19 mouse cellular contexts compared by ENCODE assay signal in the genomic region with DNA sequence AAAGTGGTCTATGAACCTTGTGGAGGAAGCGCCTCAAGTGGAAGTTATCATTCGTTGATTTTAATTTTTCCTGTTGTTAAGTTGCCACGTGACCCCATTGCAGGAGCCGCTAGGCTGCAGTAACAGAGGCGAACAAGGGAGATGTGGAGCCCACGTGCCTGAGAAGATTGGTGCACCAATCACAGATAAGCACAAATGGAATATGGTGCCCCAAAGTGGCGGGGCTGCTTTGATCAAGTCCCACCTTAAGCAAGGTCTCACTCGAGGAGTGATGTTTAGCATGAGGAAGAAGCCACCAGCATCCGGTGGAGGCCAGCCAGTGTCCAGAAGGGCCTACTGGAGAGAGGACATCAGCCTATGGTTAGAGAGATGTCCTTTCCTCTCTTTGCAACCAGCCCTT. TPM values are rescaled to one million over a fixed set of nuclear protein-coding genes. Genes with fewer than 3 reads are reported as not detected.
A peak's percentile ranks its signal among the peaks of the same experiment; 100 is the strongest.
DNase-seq lines count a peak whose midpoint lies in the region; ATAC-seq and TF ChIP-seq lines count a peak whose summit lies in the region.
"Had no signal": no experiment of that assay in that cellular context is flagged by ENCODE, and none has a peak within 500 bp of the region (broad histone marks: within the 10 kb centered on the region; RNA-seq: fewer than 3 reads in every experiment).

No protein-coding gene starts in this region.

- peak overlapping the region; percentile 42 for H3K27ac ChIP-seq in ES-Bruce4 (ENCODE audit: insufficient read depth, low read length)
- peak overlapping the region; percentile 75; the same call in 1 of the 2 replicates for H3K27ac ChIP-seq in ES-E14 (ENCODE audit: insufficient read depth, low read depth, low read length, poor library complexity, severe bottlenecking)
- no peak overlapping the region for H3K27ac ChIP-seq in intestine, postnatal 0 days (ENCODE audit: low read depth, low read length)
- H3K27ac ChIP-seq: embryonic facial prominence, embryonic 10.5 days; embryonic facial prominence, embryonic 12.5 days; forebrain, embryonic 13.5 days; forebrain, embryonic 15.5 days had no signal

- no peak for TF ChIP-seq POLR2A in ES-Bruce4 (IDR thresholded peaks at IDR 0.05; ENCODE audit: insufficient read depth, low read length)

- TF ChIP-seq EP300 in ES-Bruce4 (IDR thresholded peaks at IDR 0.05; ENCODE audit: insufficient read depth, low read depth, low read length): no peak

- in situ Hi-C loops in ES-E14 (cut with MboI; ENCODE audit: low sequenced_read_pairs in 2 of 2, unreplicated experiment in 2 of 2): no loop called here

- H3K9me3 ChIP-seq in E14TG2a.4 (ENCODE audit: low read length) (no peaks in the 10 kb centered on the region), ES-Bruce4 (replicated peaks; ENCODE audit: control insufficient read depth, insufficient read depth, low read length, poor library complexity, severe bottlenecking) (no peaks in the 10 kb centered on the region), ES-E14 (ENCODE audit: control insufficient read depth, insufficient read depth, low read depth, low read length) (no peaks in the 10 kb centered on the region)
- H3K9me3 ChIP-seq in intestine, postnatal 0 days (ENCODE audit: control insufficient read depth): no peaks in the 10 kb centered on the region
- H3K9me3 ChIP-seq: embryonic facial prominence, embryonic 10.5 days; embryonic facial prominence, embryonic 12.5 days; forebrain, embryonic 13.5 days; forebrain, embryonic 15.5 days had no signal

- H3K9ac ChIP-seq in ES-Bruce4 (ENCODE audit: low read depth, poor library complexity, severe bottlenecking) (no peak overlapping the region), ES-E14 (ENCODE audit: insufficient read depth, low read depth, low read length, poor library complexity, severe bottlenecking) (peak overlapping the region; percentile 41; the same call in 1 of the 2 replicates)
- no peak overlapping the region for H3K9ac ChIP-seq in intestine, postnatal 0 days (ENCODE audit: low read depth, low read length)
- H3K9ac ChIP-seq: embryonic facial prominence, embryonic 12.5 days; forebrain, embryonic 13.5 days; forebrain, embryonic 15.5 days had no signal

- H3K27me3 ChIP-seq in E14TG2a.4 (ENCODE audit: insufficient read depth, low read length): no peaks in the 10 kb centered on the region
- H3K27me3 ChIP-seq in ES-Bruce4 (ENCODE audit: control insufficient read depth, insufficient read depth, low read length, poor library complexity, severe bottlenecking): no peaks in the 10 kb centered on the region
- H3K27me3 ChIP-seq in intestine, postnatal 0 days (replicated peaks; ENCODE audit: control insufficient read depth, insufficient read depth, low read length): no peaks in the 10 kb centered on the region
- H3K27me3 ChIP-seq: embryonic facial prominence, embryonic 12.5 days had no signal

- peaks cover 80% of the 10 kb centered on the region for H3K4me1 ChIP-seq in E14TG2a.4 (replicated peaks; ENCODE audit: low read depth, low read length)
- no peaks in the 10 kb centered on the region for H3K4me1 ChIP-seq in ES-Bruce4 (ENCODE audit: control insufficient read depth, insufficient read depth, low read length)
- peaks cover 1 to 30% of the 10 kb centered on the region in 2 experiments; a peak in 3 of 4 replicates for H3K4me1 ChIP-seq in ES-E14 (ENCODE audit: control insufficient read depth in 2 of 2, insufficient read depth in 2 of 2, low read length in 2 of 2, poor library complexity in 1 of 2)
- H3K4me1 ChIP-seq in intestine, postnatal 0 days (replicated peaks; ENCODE audit: control insufficient read depth, insufficient read depth, low read length): 0 out of 2 replicates have a peak, but pooled peaks cover 3% of the 10 kb centered on the region
- H3K4me1 ChIP-seq: forebrain, embryonic 15.5 days had no signal

- 88% methylated on average over 9 of the region's 9 CpGs for WGBS in intestine, postnatal 0 days

- no peak overlapping the region for H3K4me2 ChIP-seq in intestine, postnatal 0 days (replicated peaks; ENCODE audit: low read depth)
- H3K4me2 ChIP-seq: embryonic facial prominence, embryonic 12.5 days; forebrain, embryonic 13.5 days; forebrain, embryonic 15.5 days had no signal

- H3K4me3 ChIP-seq in E14TG2a.4 (replicated peaks; ENCODE audit: low read length) (peak overlapping the region; percentile 54), ES-Bruce4 (ENCODE audit: low read depth, low read length) (no peak overlapping the region), ES-E14 (ENCODE audit: insufficient read depth in 1 of 2, low read depth in 1 of 2, low read length in 2 of 2, poor library complexity in 1 of 2, severe bottlenecking in 1 of 2) (peak overlapping the region; percentile 34 to 44)
- H3K4me3 ChIP-seq in intestine, postnatal 0 days (ENCODE audit: low read depth, low read length): no peak overlapping the region
- H3K4me3 ChIP-seq: embryonic facial prominence, embryonic 10.5 days; embryonic facial prominence, embryonic 12.5 days; forebrain, embryonic 13.5 days; forebrain, embryonic 15.5 days had no signal

- no peak for TF ChIP-seq CTCF in E14TG2a.4 (conservative IDR thresholded peaks at IDR 0.05; ENCODE audit: low read length)
- no peak for TF ChIP-seq CTCF in ES-Bruce4 (IDR thresholded peaks at IDR 0.05; ENCODE audit: low read depth, low read length)
- no peak for TF ChIP-seq CTCF in intestine, postnatal 0 days (IDR thresholded peaks at IDR 0.05; ENCODE audit: low read depth)

- DNase-seq in ES-E14 (ENCODE audit: low read depth, low spot score) (no peak), ZHBTc4 (ENCODE audit: low read depth, low spot score) (peak; percentile 64)
- no peak for DNase-seq in adrenal gland, postnatal 14 days
- no peak for DNase-seq in natural killer cell, adult 2 months (ENCODE audit: low spot score in 2 of 2)
- DNase-seq: adrenal gland, adult 2 months; adrenal gland, postnatal 10 days; adrenal gland, postnatal 36 days; cerebellum, adult 11-12 months; cerebellum, adult 2 months; cerebellum, adult 9-10 months; cerebellum, postnatal 10 days; cerebellum, postnatal 25 days had no signal

- ATAC-seq in intestine, postnatal 0 days: no peak
- ATAC-seq: forebrain, embryonic 13.5 days; forebrain, embryonic 15.5 days had no signal

- H3K36me3 ChIP-seq in E14TG2a.4 (ENCODE audit: insufficient read depth, low read length) (no peaks in the 10 kb centered on the region), ES-Bruce4 (ENCODE audit: control insufficient read depth, insufficient read depth, low read length, poor library complexity, severe bottlenecking) (no peaks in the 10 kb centered on the region), ES-E14 (ENCODE audit: control insufficient read depth, insufficient read depth, low read length, poor library complexity, severe bottlenecking) (no peaks in the 10 kb centered on the region)
- peaks cover 4% of the 10 kb centered on the region; the same call in 1 of the 2 replicates for H3K36me3 ChIP-seq in intestine, postnatal 0 days (ENCODE audit: control insufficient read depth, insufficient read depth)
- H3K36me3 ChIP-seq: embryonic facial prominence, embryonic 10.5 days; embryonic facial prominence, embryonic 12.5 days; forebrain, embryonic 15.5 days had no signal

TF ChIP-seq in ES-E14, 5 proteins besides CTCF, POLR2A, EP300 and RAD21:
- no peak for TF ChIP-seq HCFC1 (IDR thresholded peaks at IDR 0.05; ENCODE audit: borderline replicate concordance, insufficient read depth, low read length)
- TF ChIP-seq ZNF384 (IDR thresholded peaks at IDR 0.05; ENCODE audit: low read depth, low read length): no peak
- TF ChIP-seq ZC3H11A (IDR thresholded peaks at IDR 0.05; ENCODE audit: borderline replicate concordance, low read depth, low read length): no peak
- TF ChIP-seq MAFK (IDR thresholded peaks at IDR 0.05; ENCODE audit: insufficient read depth, low read depth, low read length): no peak
- no peak for TF ChIP-seq CHD2 (IDR thresholded peaks at IDR 0.05; ENCODE audit: low read depth, low read length)

RNA-seq across cellular contexts. Expression of a gene that starts 19.2 kb away (rescaled TPM):
- polyA plus RNA-seq in ES-Bruce4 (2011; ENCODE audit: insufficient read depth, insufficient read length, low read depth, missing spikeins): 1.8 and 2.8 TPM in 2 replicates
- 2.3 and 4.3 TPM in 2 replicates for total RNA-seq in ES-E14 (2012; rRNA removed)
- total RNA-seq in adrenal gland, postnatal 14 days (2021): 27.5 and 49.6 TPM in 2 replicates
- 30.8 and 31.0 TPM in 2 replicates for polyA plus RNA-seq in intestine, postnatal 0 days (2015; fragmentation: Nextera tagmentation; extraction: Ambion mirVana)

Comparison
In these comparisons a context has a peak if more than half of its experiments do, and no peak if none do; other contexts are left out.
1. H3K4me3 ChIP-seq: peak in E14TG2a.4 (single experiment) and ES-E14 (2 of 2); none in ES-Bruce4 (single experiment) and intestine, postnatal 0 days (single experiment).